Mouse (Mus musculus) kidney, adult 2 months (tissue): Measurements from ENCODE around the gene Lgals7. TPM values are rescaled to one million over a fixed set of nuclear protein-coding genes. Genes with fewer than 3 reads are reported as not detected.

Source experiments
- DNase-seq: peaks from one replicate; pipeline ENCODE4 v3.0.0; 2021
- H3K27ac ChIP-seq: fragments of 200-500 bp; 2 replicates; pipeline ENCODE4 v1.5.1; 2012; ENCODE audit warnings: low read depth, low read length, control low read depth, inconsistent platforms; ENCODE audit not compliant: insufficient read depth
- H3K27me3 ChIP-seq: fragments of 200-500 bp; replicated peaks from 2 replicates; pipeline ENCODE4 v1.6.1; 2012; ENCODE audit warnings: mild to moderate bottlenecking, moderate library complexity, low read length, inconsistent platforms; ENCODE audit not compliant: control insufficient read depth, insufficient read depth
- H3K36me3 ChIP-seq: fragments of 200-500 bp; 2 replicates; pipeline ENCODE4 v1.6.1; 2012; ENCODE audit warnings: mild to moderate bottlenecking, moderate library complexity, low read length, inconsistent platforms; ENCODE audit not compliant: control insufficient read depth, insufficient read depth
- H3K4me1 ChIP-seq: fragments of 200-500 bp; 2 replicates; pipeline ENCODE4 v1.6.1; 2011; ENCODE audit warnings: low read length; ENCODE audit not compliant: control insufficient read depth, insufficient read depth
- H3K4me3 ChIP-seq: fragments of 200-500 bp; 2 replicates; pipeline ENCODE4 v1.5.1; 2011; ENCODE audit warnings: mild to moderate bottlenecking, low read depth, low read length, control low read depth; ENCODE audit not compliant: insufficient read depth
- CTCF ChIP-seq: fragments of 200-500 bp; conservative IDR thresholded peaks from 2 replicates; pipeline ENCODE4 v1.5.1; 2011; ENCODE audit warnings: low read depth, mild to moderate bottlenecking, control low read depth, low read length, moderate library complexity, mixed read lengths; ENCODE audit not compliant: insufficient read depth, insufficient read length
- POLR2A ChIP-seq: fragments of 200-500 bp; IDR thresholded peaks from one replicate; pipeline ENCODE4 v1.6.1; 2011; ENCODE audit warnings: low read depth, low read length, control low read depth
- WGBS: fragments of 180-500 bp; shearing (Covaris S2); methylation state at CpG from one replicate; pipeline ENCODE4 v1.1.7; 2018; 5-methylcytosine and 5-hydroxymethylcytosine counted together
- polyA plus RNA-seq: library from polyadenylated mRNA; depleted of rRNA; stranded (reverse); fragments of >200 nt; gene quantifications from 2 replicates; pipeline ENCODE4 v1.2.3, GENCODE M21; 2012

Lgals7 gene
- polyA plus RNA-seq, 1 experiment = 1.6 TPM

DNA sequence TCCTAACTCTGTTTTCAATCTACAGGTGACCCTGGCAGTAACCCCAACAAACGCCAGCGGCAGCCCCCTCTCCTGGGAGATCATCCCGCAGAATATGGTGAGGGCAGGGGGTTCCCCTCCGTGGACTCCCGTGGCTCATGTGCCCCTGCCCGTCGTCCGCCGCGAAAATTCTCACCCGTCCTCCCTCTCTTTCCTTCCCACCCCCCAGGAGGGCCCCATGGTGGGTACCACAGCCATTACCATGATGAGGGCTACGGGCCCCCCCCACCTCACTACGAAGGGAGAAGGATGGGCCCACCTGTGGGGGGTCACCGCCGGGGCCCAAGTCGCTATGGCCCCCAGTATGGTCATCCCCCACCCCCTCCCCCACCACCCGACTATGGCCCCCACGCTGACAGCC is 45.2 kb upstream of the Lgals7 start:
- no peak for DNase-seq
- H3K27ac ChIP-seq = no peak overlapping the region
- no peaks in the 10 kb centered on the region for H3K27me3 ChIP-seq
- TF ChIP-seq CTCF (no peak), POLR2A (no peak)
- peaks cover 16% of the 10 kb centered on the region; the same call in 1 of the 2 replicates for H3K4me1 ChIP-seq
- H3K36me3 ChIP-seq = peaks cover 41% of the 10 kb centered on the region
- no peak overlapping the region for H3K4me3 ChIP-seq
- 75% methylated on average over 18 of the region's 18 CpGs for WGBS

DNA sequence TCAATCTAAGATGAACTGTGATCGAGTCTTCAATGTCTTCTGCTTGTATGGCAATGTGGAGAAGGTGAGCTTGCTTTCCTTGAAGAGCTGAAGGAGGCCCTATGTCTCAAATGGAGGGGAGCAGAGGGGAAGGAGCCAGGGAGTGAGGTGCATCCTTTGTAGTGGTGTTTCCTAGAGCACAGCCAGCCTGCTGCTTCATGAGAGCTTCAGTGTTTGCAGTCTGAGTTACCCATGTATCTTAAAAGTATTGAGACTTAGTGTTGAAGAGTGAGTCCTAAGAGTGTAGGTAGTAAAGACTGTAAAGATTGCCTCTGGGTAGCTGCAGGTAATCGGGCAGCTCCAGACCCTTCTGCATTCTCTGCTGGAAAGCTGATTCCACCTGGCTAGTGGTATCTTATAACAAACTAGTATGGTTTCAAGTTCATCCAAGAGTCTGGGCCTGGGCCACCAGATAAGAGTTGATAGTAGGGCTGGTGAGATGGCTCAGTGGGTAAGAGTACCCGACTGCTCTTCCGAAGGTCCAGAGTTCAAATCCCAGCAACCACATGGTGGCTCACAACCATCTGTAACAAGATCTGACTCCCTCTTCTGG is 44.7 kb upstream of the Lgals7 start:
- peaks cover 37% of the 10 kb centered on the region for H3K36me3 ChIP-seq
- H3K4me3 ChIP-seq = no peak overlapping the region
- TF ChIP-seq CTCF (no peak), POLR2A (no peak)
- H3K27ac ChIP-seq = no peak overlapping the region
- 64% methylated on average over 4 of the region's 4 CpGs for WGBS
- H3K4me1 ChIP-seq = peaks cover 16% of the 10 kb centered on the region; the same call in 1 of the 2 replicates
- no peak for DNase-seq
- no peaks in the 10 kb centered on the region for H3K27me3 ChIP-seq

DNA sequence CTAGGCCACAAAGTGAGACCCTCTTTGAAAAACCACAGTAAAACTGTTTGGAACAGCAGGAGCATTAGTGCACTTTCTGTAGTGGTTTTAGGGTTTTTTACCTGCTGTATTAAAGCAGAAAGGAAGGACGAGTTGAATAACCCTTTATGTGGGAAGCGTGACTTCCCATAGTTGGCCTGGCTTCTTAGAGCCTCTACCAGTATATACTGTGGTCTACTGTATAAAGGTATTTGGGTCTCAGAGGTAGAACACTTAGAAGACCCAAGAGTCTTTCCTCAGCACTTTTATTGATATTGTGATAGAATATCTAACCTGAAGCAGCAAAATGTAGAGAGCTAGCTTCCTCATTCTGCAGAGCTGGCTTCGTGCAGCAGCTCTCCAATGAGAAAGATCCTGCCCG is 44.1 kb upstream of the Lgals7 start:
- no peak overlapping the region for H3K27ac ChIP-seq

DNA sequence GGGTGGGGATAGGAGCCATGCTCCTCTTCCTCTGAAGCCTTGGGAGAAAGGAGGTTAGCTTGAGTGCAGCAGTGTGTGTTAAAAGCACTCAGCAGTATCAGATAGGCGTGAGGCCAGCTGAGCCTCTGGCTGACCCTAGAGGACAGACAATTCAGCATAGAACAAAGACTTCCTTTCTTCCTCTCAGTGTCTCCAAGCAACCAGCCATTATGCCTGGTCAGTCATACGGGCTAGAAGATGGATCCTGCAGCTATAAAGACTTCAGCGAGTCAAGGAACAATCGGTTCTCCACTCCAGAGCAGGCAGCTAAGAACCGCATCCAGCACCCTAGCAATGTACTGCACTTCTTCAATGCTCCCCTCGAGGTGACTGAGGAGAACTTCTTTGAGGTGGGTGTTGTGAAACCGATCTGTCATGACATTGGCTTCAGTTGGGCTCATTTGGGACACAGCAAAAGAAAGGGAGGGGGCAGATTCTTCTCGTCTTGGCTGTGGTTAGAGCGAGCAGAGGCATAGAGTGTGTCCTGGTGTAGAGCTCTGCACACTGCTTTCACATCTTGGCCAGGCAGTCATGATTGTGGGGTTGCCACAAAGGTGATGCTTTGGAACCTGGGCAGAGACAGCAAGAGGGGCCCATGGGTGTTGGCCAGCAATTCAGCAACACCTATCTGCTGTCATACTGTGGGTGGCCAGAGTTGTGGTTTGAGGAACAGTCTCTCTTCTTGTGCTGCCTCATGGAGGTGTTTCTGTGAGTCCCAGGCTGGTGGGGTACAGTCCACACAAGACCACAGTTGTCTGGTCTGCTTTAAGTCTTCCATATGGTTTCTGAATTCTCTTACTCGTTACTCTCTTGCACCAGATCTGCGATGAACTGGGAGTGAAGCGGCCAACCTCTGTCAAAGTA is 43.0 kb upstream of the Lgals7 start:
- WGBS = 51% methylated on average over 12 of the region's 12 CpGs

More for the DNA sequence above, 44.1 kb upstream of the Lgals7 start:
- WGBS = 74% methylated on average over 4 of the region's 4 CpGs
- Histone ChIP-seq H3K36me3 (peaks cover 36% of the 10 kb centered on the region), H3K4me3 (no peak overlapping the region), H3K4me1 (peaks cover 19% of the 10 kb centered on the region; the same call in 1 of the 2 replicates), H3K27me3 (no peaks in the 10 kb centered on the region)
- TF ChIP-seq POLR2A (no peak), CTCF (no peak)
- no peak for DNase-seq

DNA sequence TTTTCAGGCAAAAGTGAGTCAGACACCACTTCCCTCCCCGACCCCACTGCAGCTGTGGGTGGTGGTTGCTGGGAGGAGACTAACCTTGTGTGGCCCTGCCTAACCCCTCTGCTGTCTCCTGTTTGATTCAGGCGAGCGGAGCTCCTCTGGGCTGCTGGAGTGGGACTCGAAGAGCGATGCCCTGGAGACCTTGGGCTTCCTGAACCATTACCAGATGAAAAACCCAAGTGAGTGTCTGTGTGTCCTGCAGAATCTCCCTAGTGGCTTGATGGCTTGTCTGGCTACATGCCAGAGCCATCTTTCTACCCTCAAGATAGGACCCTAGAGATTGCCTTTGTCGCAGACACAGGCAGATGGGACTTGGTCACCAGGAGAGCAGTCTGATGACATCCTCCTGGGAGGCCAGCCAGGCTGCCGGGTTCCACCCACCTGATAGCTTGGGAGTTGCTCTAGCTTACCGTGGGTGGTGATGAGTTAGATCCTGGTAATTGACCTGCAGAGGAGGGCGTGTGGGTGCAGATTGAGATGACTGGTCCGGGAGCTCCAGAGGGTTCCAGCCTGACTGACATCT is 42.3 kb upstream of the Lgals7 start:
- 36% methylated on average over 10 of the region's 10 CpGs for WGBS
- Histone ChIP-seq H3K27ac (0 out of 2 replicates have a peak overlapping the region, but pooled peaks have one; percentile 7), H3K4me3 (no peak overlapping the region), H3K36me3 (peaks cover 27% of the 10 kb centered on the region), H3K27me3 (no peaks in the 10 kb centered on the region), H3K4me1 (peaks cover 20% of the 10 kb centered on the region; the same call in 1 of the 2 replicates)
- DNase-seq = peak; percentile 67
- no peak for TF ChIP-seq POLR2A
- no peak for TF ChIP-seq CTCF

More for the DNA sequence above, 43.0 kb upstream of the Lgals7 start:
- peaks cover 29% of the 10 kb centered on the region for H3K36me3 ChIP-seq
- H3K4me3 ChIP-seq = no peak overlapping the region
- H3K27ac ChIP-seq = peak overlapping the region; percentile 9
- TF ChIP-seq POLR2A = no peak
- peaks cover 20% of the 10 kb centered on the region; the same call in 1 of the 2 replicates for H3K4me1 ChIP-seq
- DNase-seq = peak; percentile 85
- no peaks in the 10 kb centered on the region for H3K27me3 ChIP-seq

DNA sequence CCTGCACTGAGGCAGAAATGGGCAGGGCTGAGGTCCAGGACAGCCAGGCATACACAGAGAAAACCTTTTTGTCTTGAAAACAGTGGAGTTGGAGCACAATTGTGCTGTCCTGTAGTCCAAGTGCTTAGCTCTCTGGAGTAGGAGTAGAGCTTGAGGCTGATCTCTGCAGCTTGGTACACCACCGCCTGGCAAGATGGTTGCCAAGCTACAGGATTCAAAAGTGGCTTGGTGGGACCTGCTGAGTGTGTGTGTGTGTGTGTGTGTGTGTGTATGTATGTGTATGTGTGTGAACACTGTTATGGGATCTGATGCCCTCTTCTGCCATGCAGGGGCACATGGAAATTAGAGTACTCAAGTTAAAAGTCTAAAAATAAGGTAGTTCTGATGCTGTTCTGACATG is 41.1 kb upstream of the Lgals7 start:
- TF ChIP-seq POLR2A (no peak), CTCF (no peak)
- peaks cover 18% of the 10 kb centered on the region; the same call in 1 of the 2 replicates for H3K4me1 ChIP-seq
- 60% methylated on average over 1 of the region's 1 CpGs for WGBS

More for the DNA sequence above, 41.1 kb upstream of the Lgals7 start:
- Histone ChIP-seq H3K4me3 (no peak overlapping the region), H3K27ac (peak overlapping the region; percentile 39; the same call in 1 of the 2 replicates), H3K36me3 (peaks cover 22% of the 10 kb centered on the region), H3K27me3 (no peaks in the 10 kb centered on the region)
- DNase-seq = no peak
